ENCODE assay signal across 10 mouse cellular contexts in genomic region chr15:78178397-78178796, GRCm38 (mm10). TPM values are rescaled to one million over a fixed set of nuclear protein-coding genes. Genes with fewer than 3 reads are reported as not detected.
DNase-seq lines count a peak whose midpoint lies in the region; ATAC-seq lines count a peak whose summit lies in the region.
"Had no signal": no experiment of that assay in that cellular context is flagged by ENCODE, and none has a peak within 500 bp of the region (broad histone marks: within the 10 kb centered on the region; RNA-seq: fewer than 3 reads in every experiment).

No protein-coding gene starts in this region.

- no peak overlapping the region for H3K4me2 ChIP-seq in kidney, embryonic 15.5 days
- H3K4me2 ChIP-seq: embryonic facial prominence, embryonic 12.5 days had no signal

- ATAC-seq in kidney, embryonic 15.5 days (replicated peaks; ENCODE audit: low FRiP score), result no peak

- peaks cover 8% of the 10 kb centered on the region for H3K4me1 ChIP-seq in kidney, embryonic 15.5 days

- H3K4me3 ChIP-seq in kidney, embryonic 15.5 days (replicated peaks), result no peak overlapping the region
- H3K4me3 ChIP-seq: embryonic facial prominence, embryonic 12.5 days had no signal

- H3K9me3 ChIP-seq in kidney, embryonic 15.5 days (replicated peaks), result no peaks in the 10 kb centered on the region
- H3K9me3 ChIP-seq: embryonic facial prominence, embryonic 12.5 days had no signal

- H3K9ac ChIP-seq in kidney, embryonic 15.5 days, result no peak overlapping the region
- H3K9ac ChIP-seq: embryonic facial prominence, embryonic 12.5 days had no signal

- H3K27ac ChIP-seq in kidney, embryonic 15.5 days, result no peak overlapping the region
- H3K27ac ChIP-seq: embryonic facial prominence, embryonic 12.5 days had no signal

- H3K27me3 ChIP-seq in kidney, embryonic 15.5 days, result peaks cover 14% of the 10 kb centered on the region; the same call in 1 of the 2 replicates

- peak; percentile 28 for DNase-seq in kidney, adult 11 months
- peak; percentile 79 to 89 for DNase-seq in cerebellum, adult 18-20 months
- peak; percentile 78 for DNase-seq in gastrocnemius, postnatal 14 days
- DNase-seq in large intestine, adult 2 months (ENCODE audit: low read depth, low spot score), result peak; percentile 24
- DNase-seq in lung, postnatal 14 days, result peak; percentile 82
- DNase-seq in ovary, postnatal 36 days (ENCODE audit: low spot score), result peak; percentile 79
- peak; percentile 87 for DNase-seq in thymus, postnatal 14 days

- 3% methylated on average over 9 of the region's 9 CpGs for WGBS in kidney, embryonic 15.5 days
- 9% methylated on average over 9 of the region's 9 CpGs for WGBS in large intestine, adult 2 months

- intact Hi-C loops in gastrocnemius, postnatal 14 days (cut with DNase I; ENCODE audit: low total_unique reads), result loop anchor here (5.0 kb wide), 1 partner anchor 69 kb away; no protein-coding TSS in a partner anchor

- no peaks in the 10 kb centered on the region for H3K36me3 ChIP-seq in kidney, embryonic 15.5 days
- H3K36me3 ChIP-seq: embryonic facial prominence, embryonic 12.5 days had no signal

RNA-seq across cellular contexts. Expression of gene Ift27, which starts 4.5 kb away (rescaled TPM):
- 88.8 and 90.2 TPM in 2 replicates for polyA plus RNA-seq in kidney, embryonic 15.5 days (2015; fragmentation: Nextera tagmentation; extraction: Ambion mirVana)
- 10 to 100 TPM; 53.4 to 55.0 TPM for total RNA-seq in gastrocnemius, postnatal 14 days (2021)
- polyA plus RNA-seq in large intestine, adult 2 months (2012; rRNA removed), result 22.4 and 27.3 TPM in 2 replicates

RNA-seq across cellular contexts. Expression of gene Pvalb, which starts 27.8 kb away (rescaled TPM):
- polyA plus RNA-seq in kidney, embryonic 15.5 days (2015; fragmentation: Nextera tagmentation; extraction: Ambion mirVana), result not detected in 2 replicates
- total RNA-seq in gastrocnemius, postnatal 14 days (2021), result over 10,000 TPM; 19,167 to 21,154 TPM
- 1.3 TPM in 1 of 2 replicates, not detected in the other for polyA plus RNA-seq in large intestine, adult 2 months (2012; rRNA removed)
- polyA plus RNA-seq: stomach, embryonic 14.5 days had no signal

RNA-seq across cellular contexts. Expression of gene Cacng2, which starts 58.6 kb away (rescaled TPM):
- polyA plus RNA-seq in kidney, embryonic 15.5 days (2015; fragmentation: Nextera tagmentation; extraction: Ambion mirVana), result 0.03 TPM in 1 of 2 replicates, not detected in the other
- total RNA-seq in gastrocnemius, postnatal 14 days (2021), result not detected
- not detected in 2 replicates for polyA plus RNA-seq in large intestine, adult 2 months (2012; rRNA removed)

Comparison
In these comparisons a context has a peak if more than half of its experiments do, and no peak if none do; other contexts are left out.
1. DNase-seq: peak in every context shown above with its lines; median percentile 87 in thymus, postnatal 14 days; 84 in cerebellum, adult 18-20 months; 82 in lung, postnatal 14 days; 79 in ovary, postnatal 36 days; 78 in gastrocnemius, postnatal 14 days; 28 in kidney, adult 11 months; 24 in large intestine, adult 2 months.